Mouse (Mus musculus) cerebellum, postnatal 25 days (tissue): ENCODE measurements around the gene Calml3.
"Not testable (repeated sequence)": the region's sequence is repeated elsewhere in the genome, so short reads cannot be mapped to it uniquely, and the experiment has no call there.

Experiments used
- DNase-seq, 2 experiments: peaks; one replicate each; pipeline ENCODE4 v3.0.0; 2021; ENCODE audit warnings: mixed read lengths in 2 of 2

The Calml3 gene

DNA sequence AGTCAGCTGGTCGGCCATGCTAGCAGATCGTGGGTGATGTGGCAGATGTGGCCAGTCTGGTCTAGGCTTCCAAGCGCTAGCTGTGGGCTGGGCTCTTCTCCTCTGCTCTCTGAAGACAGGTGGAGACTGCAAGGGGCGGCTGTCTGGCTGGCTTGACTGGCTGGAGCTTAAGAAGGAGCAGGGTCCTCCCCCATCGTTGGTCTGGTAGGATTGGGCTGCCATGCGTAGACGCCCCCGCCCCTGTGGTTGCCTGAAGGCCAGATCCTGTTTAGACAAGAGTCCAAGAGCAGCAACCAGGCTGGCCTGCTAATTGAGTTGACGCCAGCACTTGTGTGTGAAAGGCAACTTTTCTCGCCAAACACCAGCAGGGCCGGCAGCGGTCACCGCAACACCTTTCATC lies at the start of gene Calml3:
Gene Calml3, minus strand, starts transcription at position 131 of the 400 bp plus-strand sequence.
- no peak for DNase-seq

DNA sequence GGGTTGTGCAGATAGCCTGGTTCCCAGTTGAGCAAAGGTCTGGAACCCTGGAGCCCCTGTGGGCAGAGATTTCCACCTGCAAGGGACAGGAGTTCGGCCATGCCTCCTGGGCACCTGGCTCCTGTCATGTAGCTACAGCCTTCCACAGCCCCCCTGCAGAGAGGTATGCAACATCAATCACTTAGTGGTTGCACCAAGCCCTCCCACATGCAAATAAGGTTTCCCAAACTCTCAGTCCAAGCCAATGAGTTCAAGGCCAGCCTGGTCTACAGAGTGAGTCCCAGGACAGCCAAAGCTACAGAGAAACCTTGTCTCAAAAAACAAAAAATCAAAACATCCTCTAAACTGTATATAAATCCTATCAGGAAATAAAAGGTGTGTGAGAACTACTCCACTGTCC lies 46.2 kb upstream of the Calml3 start:
- DNase-seq, result no peak

DNA sequence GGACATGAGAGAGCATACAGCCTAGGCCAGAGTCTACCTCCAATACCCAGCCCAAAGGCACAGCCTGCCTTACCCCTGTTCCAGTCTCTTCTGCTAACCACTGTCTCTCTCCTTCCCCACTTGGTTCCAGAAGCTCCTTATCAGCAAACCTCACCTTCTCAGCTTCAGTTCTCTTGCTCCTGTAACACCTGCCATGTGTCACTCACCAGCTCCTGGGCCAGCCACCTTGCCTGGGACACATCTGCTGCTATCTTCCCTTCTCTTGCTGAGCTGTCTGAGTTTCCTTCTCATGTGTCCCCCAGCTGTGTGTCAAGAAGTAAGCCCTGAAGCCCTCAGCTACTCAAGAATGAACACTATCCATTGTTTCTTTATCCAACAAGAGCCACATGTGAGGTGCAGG lies 36.5 kb upstream of the Calml3 start:
- DNase-seq, result not testable (repeated sequence)

DNA sequence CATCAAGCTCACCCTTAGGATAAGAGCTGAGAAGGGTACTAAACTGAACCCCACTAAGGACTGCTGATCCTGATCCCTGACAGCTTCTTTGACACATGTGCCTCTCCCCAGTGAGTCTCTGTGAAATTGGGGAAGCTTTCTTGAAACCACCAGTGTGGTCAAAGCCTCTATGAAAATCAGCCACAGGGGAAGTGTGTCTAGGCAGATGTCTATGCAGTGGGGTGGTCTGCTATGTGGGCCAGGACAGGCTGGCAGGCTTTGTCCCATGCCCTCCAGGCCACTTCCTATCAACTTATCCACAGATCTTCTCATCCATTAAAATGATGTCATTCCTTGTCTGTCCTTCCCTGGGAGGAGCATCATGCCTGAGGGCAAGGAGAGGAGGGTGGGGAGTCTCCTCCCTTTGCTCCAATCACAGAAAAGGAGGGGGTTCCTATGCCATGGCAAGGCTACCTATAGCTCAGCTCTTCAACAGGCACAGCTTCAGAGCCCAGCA lies 33.2 kb upstream of the Calml3 start, which contains the start of gene Calm4:
Gene Calm4, plus strand, starts transcription at position 446 of the 496 bp plus-strand sequence.
- DNase-seq, result not testable (repeated sequence)

DNA sequence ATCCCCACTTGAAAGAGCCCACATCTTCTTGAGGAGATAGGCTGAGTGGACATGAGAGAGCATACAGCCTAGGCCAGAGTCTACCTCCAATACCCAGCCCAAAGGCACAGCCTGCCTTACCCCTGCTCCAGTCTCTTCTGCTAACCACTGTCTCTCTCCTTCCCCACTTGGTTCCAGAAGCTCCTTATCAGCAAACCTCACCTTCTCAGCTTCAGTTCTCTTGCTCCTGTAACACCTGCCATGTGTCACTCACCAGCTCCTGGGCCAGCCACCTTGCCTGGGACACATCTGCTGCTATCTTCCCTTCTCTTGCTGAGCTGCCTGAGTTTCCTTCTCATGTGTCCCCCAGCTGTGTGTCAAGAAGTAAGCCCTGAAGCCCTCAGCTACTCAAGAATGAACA lies 29.5 kb upstream of the Calml3 start:
- not testable (repeated sequence) for DNase-seq

DNA sequence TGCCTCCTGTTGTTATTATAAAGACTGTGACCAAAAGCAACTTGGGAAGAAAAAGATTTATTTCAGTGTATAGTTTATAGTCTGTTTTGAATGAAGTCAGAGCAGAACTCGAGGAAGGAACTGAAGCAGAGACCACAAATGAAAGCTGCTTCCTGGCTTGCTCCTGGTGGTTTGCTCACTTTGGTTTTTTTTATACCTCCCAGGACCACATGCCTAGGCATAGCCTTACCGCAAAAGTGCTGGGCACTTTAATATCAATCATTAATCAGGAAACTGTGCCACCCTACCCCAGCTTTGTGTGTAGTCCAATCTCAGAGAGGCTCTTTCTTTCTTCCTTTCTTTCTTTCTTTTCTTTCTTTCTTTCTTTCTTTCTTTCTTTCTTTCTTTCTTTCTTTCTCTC lies 28.3 kb upstream of the Calml3 start:
- no peak for DNase-seq

DNA sequence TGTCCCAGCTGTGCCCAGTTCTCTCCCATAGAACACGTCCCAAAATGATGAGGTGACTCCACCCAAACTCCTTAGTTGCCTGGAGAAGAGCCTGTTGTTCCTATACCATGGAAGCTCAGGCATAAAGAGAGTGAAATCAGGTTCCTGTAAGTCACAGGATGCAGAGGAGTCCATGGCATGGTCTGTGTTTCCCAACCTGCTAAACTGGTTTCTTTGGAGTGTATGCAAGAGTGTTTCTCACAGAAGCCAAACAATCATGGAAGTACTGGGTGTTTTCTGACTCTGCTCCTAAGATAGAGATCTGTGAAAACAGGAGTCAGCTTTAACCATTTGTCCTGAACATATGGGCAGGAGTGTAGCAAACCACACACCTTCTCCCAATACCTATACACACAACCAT lies 27.9 kb upstream of the Calml3 start:
- DNase-seq, result no peak

DNA sequence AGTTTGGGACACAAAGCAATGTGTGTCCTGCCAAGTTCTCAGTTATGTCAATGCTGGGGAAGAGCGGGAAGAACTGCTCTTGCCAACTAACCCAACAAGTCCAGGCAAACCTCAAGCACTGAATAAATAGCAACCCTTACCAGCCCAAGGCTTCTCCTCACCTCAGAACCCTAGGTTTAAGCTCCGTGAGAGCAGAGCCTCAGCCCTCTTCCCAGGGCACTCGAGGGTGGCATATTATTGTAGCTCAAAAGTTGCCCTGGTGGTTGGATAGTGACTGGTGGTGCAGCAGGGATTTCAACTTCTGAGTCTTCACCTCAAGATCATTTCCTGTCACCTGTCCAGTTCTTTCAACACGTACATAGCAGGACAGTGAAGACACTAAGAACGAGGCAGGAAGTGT lies 27.4 kb upstream of the Calml3 start:
- no peak for DNase-seq

DNA sequence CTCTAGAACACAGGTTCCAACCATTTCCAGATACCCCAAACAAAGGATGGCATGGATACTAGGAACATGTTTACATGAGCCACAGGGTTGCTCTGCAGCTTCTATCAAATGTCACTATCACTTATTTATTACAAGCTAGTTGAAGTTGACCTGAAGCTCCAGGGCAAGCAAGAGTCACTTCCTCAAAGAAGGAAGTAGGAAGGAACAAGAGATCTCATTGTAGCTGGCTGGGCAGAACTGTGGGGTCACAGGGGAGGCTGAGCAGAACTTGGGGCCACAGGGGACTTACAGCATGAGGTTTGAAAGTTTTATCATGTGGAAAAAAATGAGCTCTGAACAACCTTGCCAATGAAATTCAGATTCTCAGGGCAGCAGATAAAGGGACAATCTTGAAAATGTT lies 21.6 kb upstream of the Calml3 start:
- DNase-seq, result no peak

DNA sequence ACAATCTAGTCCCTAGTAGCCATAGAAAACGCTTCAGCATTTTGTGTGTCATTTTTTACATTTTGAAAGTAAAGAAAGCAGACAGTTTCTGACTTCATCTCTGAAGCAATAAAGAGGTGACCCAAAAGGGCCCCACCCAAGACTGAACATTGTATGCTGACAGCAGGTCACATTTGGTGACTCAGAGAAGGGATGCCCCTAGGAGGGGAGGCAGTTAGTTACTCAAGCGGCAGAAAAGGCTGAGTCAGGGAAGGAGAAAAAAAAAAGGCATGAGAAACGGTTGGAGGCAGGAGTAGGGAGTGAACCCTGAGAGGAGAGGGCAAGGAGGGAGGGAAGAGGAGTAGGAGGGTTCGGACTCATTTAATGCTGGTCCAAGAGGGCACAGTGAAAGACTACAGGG lies 18.0 kb upstream of the Calml3 start:
- DNase-seq, result no peak

DNA sequence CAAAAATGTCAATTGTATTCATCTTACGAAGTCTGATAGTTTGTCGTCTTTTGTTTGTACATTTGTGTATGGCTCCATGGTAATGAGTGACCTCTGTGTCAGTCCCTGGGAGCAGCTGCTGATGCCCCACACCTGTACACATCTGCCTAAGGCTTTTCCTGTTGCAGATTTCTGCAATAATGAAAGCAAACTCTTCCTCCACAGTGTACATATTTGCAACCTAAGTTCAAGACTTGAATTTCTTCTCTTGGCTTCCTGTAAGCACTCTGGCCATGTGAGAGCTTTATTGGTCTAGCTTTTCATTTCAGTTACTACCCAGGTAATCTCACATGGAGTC lies 14.6 kb upstream of the Calml3 start:
- DNase-seq, result no peak

DNA sequence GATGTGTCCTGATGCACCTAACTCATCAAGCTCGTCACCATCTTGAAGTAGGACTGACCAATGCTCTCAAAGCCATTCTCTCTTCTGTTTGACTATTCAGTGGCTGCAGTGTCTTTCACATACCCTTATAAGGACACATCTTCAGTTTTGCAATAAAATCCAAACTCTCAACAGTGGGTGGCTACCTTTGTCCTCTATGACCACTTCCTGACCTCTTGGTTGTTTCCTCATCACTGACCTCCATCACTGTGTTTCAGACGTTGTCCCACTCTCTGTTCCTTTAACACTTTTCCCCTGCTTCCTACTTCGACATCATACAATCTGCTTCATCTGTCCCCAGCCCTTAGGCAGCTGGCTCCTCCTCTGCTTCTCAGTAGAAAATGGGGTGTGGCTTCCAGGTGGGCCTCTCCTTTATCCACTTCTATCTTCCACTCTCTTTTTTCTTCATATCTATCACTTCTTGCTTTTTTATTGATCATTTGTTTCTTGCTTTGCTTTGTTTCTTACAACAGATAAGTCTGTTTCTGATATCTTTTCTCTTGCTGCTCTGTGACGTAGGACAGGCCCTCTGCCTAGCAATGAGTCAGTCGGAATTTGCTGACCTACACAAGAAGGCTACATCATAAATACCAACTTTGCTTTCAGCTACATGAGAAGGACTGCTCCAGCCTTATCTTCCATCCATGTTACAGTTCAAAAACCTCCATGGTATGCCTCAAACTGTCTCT lies 14.1 kb upstream of the Calml3 start:
- no peak for DNase-seq

DNA sequence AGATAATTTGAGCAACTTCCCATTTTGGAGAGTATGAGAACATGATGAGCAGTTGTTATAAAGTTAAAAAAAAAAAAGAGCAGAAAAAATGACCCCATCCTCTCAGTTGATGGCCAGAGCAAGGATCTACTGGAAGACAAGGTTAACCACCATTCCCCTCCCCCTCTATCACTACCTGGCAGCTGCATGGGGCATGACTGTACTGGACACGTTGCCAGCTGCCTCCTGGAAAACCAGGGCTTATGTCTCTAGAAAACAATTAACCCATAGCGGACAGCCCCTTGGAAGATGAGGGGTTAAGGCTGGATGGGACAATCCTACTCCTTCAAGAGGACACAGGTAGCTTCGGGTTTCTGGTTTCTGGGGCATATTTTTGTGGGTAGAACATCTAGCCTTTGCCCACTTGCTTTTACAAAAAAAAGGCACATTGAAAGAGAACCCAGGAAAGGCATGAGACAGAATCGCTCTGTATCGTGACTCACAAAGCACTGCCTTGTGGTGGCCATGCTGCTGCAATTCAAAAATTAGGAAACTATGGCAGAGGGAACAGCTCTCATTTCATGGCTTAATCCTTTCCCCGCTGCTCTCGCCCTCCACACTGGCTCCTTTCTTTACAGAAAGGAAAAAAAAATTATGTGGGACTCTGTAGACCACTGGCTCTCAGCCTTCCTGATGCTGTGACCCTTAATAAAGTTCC lies 3.2 kb upstream of the Calml3 start:
- no peak for DNase-seq

DNA sequence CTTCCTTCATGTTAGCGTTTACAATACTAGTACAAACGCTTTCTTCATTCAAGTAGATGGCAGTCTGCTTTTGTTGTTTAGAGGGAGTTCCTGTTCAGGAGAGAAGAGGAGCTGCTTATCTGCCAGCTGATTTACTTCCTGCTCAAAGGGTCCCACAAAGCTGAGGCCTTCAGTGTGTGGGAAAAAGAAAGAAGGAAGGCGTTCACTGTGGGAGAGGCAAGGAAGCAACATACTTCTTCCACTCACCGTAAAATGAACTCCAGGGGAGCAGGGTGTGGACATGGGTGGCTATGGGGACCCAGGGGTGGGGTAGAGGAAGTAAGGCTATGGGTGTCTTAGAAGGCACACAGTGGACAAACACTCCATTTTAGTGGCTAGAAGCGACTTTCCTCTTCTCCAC lies 1.5 kb upstream of the Calml3 start:
- no peak for DNase-seq

DNA sequence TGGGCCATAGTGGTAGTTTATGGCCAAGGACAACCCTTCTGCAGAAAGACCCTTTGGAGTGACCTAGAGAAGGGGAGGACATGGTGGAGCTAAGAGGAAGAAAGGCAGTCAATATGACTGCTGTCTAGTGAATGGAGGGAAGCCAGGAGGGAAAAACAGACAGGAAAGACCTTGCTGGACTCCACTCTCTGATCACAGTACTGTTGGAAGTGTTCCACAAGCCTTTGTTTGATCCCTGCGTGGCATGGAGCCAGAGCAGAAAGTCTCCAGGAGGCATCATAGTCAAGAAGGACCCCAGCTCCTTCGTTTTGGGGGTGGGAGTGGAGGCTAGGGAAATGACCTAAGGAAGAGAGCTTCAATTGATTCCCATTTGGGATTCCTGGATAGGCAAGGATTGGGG lies 1.0 kb upstream of the Calml3 start:
- DNase-seq, result no peak

DNA sequence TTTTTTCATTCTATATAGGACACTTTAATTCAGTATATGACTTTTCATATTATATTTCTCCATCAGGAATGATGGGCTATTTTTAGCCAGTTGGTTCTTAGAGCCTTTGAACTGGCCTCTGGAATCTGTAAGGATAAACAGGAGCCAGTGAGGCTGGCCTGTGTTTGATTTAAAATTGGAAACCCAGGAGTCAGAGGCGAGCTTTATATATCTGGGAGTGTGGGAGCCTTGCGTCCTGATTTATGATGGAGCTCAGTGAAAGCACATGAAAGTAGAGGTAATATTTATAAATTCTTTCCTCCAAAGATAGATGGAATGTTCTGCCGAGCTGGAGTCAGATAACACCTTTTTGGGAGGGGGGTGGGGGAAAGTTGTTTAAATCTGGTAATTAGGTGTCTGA lies 4.7 kb downstream of the Calml3 start:
- no peak for DNase-seq

DNA sequence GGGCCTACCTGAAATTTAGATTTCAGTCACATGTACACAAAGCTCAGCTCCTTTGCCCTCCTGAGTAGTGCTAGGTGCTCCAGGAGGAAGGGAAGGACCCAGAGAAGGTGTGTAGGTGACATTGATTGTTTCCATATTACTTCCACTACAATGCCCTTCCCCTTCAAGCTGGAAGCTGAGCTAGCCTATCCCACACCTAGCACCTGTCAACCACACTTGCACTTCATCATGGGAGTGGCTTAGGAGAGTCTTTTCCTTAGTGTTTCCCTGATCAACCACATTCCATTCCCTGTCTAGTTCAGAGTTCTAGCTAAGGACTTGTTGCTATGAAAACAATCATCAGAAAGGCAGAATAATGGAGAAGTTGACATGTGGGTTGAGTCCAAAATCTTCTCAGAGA lies 5.4 kb downstream of the Calml3 start:
- DNase-seq, result no peak

DNA sequence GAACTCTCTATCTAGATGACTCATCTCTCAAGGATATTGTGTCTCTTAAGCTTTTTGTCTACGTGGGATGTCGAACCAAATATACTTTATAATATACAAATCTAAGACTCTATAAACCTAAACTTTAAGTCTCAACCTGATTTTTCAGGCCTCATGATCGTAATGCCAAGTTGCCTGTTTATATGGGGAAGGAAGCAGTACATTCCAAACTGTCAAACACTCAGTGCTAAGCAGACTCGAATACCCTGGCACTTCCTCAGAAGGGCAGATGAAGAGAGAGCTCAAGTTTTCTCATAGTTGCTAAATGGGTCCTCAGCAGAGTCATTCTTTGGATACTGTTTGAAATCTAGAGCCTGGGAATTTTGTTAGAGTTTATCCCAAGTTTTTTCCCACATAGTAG lies 7.5 kb downstream of the Calml3 start:
- DNase-seq, result no peak

DNA sequence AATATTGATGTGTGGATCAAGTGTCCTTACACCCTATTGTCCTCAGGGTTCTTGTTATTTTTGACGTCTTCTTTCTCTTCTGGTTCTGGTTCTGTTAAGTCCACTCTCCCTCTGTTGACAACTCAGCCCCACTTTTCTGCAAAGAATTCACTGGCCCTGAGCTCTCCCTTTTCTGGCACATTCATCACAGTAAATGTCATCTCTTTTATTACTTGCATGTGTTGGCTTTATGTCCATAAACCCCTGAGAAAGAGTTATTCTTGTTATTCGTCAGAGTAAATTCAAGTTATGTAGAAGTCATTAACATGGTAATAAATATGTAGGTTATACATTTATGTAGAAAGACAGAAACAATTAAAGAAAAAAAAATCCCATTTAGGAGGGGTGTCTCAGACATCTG lies 14.6 kb downstream of the Calml3 start:
- no peak for DNase-seq

DNA sequence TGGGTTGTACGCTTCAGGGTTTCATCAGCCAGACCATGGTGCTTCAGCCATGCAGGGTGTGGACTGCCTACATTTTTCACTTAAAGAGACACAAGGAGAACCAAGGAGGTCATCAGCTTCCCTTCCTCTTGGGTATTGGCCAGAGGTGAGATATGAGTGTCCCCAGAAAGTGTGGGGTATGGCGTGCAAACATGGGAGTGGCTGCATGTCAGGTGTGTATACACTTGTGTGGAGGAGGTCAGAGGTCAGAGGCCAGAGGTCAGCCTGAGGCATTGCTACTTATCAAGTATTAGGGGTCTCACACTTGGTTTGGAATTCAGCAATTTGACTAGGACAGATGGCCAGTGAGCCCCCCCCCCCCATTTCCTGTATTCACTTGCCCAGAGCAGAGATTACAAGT lies 15.5 kb downstream of the Calml3 start:
- DNase-seq, result no peak

DNA sequence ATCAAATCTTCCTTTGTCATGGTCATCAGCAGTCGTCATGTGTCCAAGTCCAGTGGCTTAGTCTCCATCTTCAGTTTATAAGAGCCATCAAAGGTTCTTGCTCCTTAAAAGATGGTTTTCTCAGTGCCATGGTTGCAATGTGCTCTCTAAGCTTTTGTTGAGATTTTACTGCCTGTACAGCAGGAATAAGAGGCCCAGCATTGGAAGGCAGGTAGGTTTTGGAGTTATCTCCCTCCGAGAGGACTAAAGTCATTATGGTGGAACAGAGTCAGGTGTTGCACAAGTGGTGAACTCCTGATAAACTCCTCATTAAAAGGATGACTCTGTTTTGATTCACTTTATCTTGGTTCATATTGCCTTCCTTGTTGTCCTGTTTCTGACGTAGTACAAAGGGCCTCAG lies 16.5 kb downstream of the Calml3 start:
- no peak for DNase-seq

DNA sequence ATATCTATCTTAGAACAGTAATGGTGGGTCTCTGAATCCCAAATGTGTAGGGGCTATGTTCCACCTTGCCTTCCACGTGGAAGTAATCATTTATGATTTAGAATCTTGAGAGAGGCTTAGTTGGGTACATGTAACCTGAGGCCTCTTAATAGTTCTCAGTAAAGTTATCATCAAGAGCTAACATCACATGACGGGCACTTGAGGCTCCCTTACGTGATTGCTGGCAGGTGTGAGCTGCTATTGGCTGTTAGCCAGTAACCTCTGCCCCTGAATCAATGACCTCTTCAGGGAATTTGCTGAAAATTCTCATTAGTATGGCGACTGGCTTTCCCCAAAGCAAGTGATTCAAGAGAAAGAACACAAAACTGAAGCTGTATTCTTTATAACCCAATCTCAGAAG lies 17.0 kb downstream of the Calml3 start:
- DNase-seq, result no peak

DNA sequence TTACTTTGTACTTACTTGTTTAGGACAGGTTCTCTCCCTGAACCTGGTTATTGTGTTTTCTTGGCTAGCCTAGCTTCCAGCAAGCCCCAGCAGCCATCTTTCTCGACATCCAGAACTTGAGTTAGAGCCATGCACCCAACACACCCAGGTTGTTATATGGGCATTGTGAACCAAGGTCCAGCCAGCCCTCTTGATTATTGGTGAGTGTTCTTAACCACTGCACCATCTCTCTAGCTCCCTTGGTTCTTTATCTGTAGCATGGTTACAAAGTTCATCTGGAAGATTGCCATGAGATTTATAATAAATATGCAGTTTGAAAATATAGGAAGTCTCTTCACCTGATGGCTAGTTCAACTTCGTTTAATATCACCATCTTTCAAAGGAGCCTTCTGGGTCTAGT lies 20.5 kb downstream of the Calml3 start:
- DNase-seq, result no peak

DNA sequence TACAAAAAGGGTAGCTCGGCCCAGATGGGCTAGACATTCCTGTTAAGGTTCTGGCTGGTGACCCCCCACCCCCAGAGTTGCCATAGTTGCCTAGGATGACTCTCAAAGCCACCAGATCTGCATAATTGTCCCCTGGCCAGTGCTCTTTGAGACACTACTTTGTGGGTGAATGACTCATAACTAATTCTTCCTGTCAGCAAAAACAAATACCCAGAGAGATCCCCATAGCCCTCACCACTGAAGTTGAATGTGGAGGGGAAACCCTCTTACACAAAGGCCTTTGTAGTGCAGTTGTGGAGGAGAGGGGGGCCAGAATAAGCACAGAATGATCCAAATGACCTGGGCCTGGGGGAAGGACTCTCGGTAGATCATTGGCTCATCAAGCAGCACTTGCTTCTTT lies 21.6 kb downstream of the Calml3 start:
- DNase-seq, result no peak
